Mouse (Mus musculus) heart, postnatal 0 days (tissue): ENCODE measurements around the gene Serinc5.

ENCODE experiments used
- CTCF ChIP-seq: IDR thresholded peaks from 2 replicates; pipeline ENCODE4 v1.5.1; 2016; ENCODE audit warnings: antibody characterized with exemption, control low read depth, low read depth
- EP300 ChIP-seq: IDR thresholded peaks from 2 replicates; pipeline ENCODE4 v1.6.1; 2016; ENCODE audit warnings: antibody characterized with exemption, low read depth

DNA sequence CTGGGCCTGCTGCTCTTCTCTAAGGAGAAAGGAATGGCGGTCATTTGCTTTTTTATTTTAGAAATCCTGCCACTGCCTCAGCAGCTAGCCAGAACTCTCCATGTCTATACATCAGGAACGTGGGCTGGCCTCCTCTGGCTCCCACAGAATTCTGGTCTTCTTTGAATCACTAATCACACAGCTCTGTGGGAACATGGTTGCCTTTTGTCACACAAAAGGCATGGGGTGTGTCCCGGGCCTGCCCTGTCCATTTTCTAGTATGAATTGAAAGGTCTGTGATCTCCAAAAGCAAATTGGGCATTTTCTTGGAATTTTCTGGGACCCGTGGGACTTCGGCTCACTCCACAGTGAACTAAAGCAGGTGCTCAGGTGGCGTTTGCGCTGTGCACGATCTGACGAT is 87.9 kb downstream of the Serinc5 start:
- TF ChIP-seq CTCF (no peak), EP300 (no peak)
